Mouse (Mus musculus): ENCODE results near the gene Nos3. TPM values are rescaled to one million over a fixed set of nuclear protein-coding genes. Genes with fewer than 3 reads are reported as not detected.

The Nos3 gene
- polyA plus RNA-seq, 1 experiment = not detected

DNA sequence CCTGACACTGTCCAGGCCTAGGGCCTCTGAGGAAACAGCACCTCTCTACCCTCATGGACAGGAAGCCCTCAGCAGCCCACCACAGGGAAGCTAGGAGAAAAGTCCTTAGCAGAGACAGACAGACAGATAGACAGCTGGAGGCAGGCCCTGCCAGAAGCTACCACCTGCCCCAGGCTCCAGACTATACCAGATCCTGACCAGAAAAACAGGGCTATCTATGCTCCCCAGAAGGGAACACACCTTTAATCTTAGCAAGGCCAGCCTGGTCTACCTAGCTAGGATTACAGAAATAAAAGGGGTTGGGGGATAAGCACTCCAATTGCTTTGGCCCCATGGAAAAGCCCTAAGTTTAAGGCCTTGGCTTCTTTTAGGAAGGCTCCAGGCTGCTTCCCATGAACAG lies 21.2 kb upstream of the Nos3 start:
- no peaks in the 10 kb centered on the region for H3K4me1 ChIP-seq (ENCODE audit: control insufficient read depth, insufficient read depth, low read length)
- no peak overlapping the region for H3K27ac ChIP-seq (ENCODE audit: insufficient read depth, low read depth, low read length)
- TF ChIP-seq CTCF (IDR thresholded peaks at IDR 0.05; ENCODE audit: low read depth, low read length) (no peak), POLR2A (IDR thresholded peaks at IDR 0.05; ENCODE audit: borderline replicate concordance, low read depth, low read length) (no peak)
- H3K4me3 ChIP-seq (ENCODE audit: insufficient read depth, low read length) = no peak overlapping the region

DNA sequence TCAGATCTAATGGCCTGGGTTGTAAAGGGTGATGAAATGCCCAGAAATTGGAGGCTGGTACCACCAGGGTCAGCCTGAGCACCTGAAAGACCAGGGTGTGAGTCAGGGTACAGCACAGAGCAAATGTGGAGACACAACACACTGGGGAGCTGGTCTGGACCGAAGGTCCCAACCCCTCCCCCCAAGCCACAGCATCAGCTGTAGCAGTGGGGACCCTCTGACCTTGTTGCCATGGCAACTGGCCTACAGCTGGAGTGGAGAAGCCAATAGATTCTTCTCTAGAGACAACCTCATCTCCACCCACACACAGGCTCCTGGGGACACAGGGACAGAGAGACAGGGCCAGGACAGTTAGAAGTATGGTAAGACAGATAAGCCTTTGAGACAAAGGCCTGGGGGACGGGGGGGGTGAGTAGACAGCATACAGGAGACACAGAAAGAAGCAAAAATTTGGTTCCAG lies 20.6 kb upstream of the Nos3 start:
- no peak for TF ChIP-seq CTCF (IDR thresholded peaks at IDR 0.05; ENCODE audit: low read depth, low read length)
- no peak for TF ChIP-seq POLR2A (IDR thresholded peaks at IDR 0.05; ENCODE audit: borderline replicate concordance, low read depth, low read length)
- no peak overlapping the region for H3K27ac ChIP-seq (ENCODE audit: insufficient read depth, low read depth, low read length)
- H3K4me1 ChIP-seq (ENCODE audit: control insufficient read depth, insufficient read depth, low read length) = no peaks in the 10 kb centered on the region
- no peak overlapping the region for H3K4me3 ChIP-seq (ENCODE audit: insufficient read depth, low read length)

DNA sequence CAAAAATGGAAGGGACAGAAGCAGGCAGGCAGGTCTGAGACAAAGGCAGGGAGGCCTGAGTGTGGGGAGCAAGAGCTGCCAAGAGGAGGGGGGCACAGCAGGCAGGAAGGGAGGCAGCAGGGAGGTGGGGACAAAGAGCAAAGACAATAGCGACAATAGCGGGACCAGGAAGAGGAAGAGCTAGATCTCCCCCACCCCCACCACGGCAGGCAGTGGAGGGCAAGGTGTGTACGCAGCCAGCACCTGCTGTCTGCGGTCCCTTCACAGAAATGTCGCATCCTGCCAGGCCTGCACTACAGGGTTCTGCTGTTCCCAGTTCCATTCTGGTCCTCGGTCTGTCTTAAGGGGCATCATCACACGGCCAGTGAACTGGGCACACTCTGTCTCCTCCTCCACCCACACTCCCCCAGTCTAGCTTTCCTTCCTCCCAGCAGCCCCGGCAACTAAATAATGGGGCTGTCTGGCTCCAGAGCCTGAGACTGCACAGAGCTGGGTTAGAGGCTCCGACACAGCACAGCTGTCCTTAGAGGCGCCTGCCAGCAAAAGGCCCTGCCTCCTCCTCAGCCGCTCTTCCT lies 20.0 kb upstream of the Nos3 start:
- no peak overlapping the region for H3K27ac ChIP-seq (ENCODE audit: insufficient read depth, low read depth, low read length)
- TF ChIP-seq CTCF (IDR thresholded peaks at IDR 0.05; ENCODE audit: low read depth, low read length) = no peak
- TF ChIP-seq POLR2A (IDR thresholded peaks at IDR 0.05; ENCODE audit: borderline replicate concordance, low read depth, low read length) = no peak
- H3K4me1 ChIP-seq (ENCODE audit: control insufficient read depth, insufficient read depth, low read length) = no peaks in the 10 kb centered on the region
- no peak overlapping the region for H3K4me3 ChIP-seq (ENCODE audit: insufficient read depth, low read length)

DNA sequence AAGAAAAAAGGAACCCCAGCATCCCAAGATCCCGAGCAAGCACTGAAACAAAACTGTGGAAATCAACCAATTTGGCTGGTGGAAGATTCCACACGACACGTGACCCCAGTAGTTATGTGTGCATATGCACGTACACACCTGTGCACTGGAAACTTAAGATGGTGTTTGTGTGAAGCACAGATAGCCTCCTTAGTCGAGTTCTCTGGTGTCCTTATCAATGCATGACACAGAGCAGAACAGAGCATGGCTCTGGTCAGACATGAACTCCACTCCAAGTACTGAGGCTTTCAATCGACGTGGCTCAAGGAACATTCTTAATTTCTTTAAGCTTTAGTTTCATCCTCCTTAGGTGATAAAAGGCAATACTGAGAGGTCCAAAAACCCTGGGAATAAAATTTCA lies 18.3 kb upstream of the Nos3 start:
- Histone ChIP-seq H3K27ac (ENCODE audit: insufficient read depth, low read depth, low read length) (no peak overlapping the region), H3K4me1 (ENCODE audit: control insufficient read depth, insufficient read depth, low read length) (no peaks in the 10 kb centered on the region), H3K4me3 (ENCODE audit: insufficient read depth, low read length) (no peak overlapping the region)
- TF ChIP-seq POLR2A (IDR thresholded peaks at IDR 0.05; ENCODE audit: borderline replicate concordance, low read depth, low read length) = no peak

DNA sequence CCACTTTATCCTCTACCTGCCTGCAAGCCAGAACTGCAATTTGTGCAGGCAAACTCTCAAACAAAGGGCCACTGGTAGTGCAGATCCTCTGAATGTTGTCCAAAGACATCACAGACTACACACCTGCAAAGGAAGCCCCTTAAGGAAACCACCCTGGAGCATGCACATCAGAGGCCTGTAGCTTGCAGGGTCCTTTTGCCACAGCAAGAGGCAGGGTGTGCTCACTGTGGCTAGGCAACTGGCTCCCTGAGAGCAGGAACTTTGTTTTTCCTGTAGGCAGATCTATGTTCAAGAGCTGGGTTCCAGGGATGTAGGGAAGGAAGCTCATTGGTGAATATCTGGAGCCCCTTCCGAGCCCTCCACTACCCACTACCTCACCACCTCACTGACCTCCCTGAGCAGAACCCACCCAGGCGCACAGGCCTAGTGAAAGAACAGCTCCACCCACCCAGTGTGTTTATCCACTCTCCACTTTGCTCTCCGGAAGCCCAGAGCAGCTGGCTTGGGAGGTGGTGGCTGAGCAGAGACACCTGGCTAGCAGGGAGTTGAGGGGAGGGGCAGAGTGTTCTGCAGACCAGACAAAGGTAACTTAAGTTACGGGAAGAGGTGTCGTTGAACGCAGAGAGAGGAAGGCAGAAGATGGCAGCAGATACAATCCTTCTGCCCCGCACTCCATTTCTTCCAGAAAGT lies 17.3 kb upstream of the Nos3 start:
- Histone ChIP-seq H3K4me1 (ENCODE audit: control insufficient read depth, insufficient read depth, low read length) (no peaks in the 10 kb centered on the region), H3K27ac (ENCODE audit: insufficient read depth, low read depth, low read length) (no peak overlapping the region), H3K4me3 (ENCODE audit: insufficient read depth, low read length) (no peak overlapping the region)
- TF ChIP-seq POLR2A (IDR thresholded peaks at IDR 0.05; ENCODE audit: borderline replicate concordance, low read depth, low read length) (no peak), CTCF (IDR thresholded peaks at IDR 0.05; ENCODE audit: low read depth, low read length) (no peak)

DNA sequence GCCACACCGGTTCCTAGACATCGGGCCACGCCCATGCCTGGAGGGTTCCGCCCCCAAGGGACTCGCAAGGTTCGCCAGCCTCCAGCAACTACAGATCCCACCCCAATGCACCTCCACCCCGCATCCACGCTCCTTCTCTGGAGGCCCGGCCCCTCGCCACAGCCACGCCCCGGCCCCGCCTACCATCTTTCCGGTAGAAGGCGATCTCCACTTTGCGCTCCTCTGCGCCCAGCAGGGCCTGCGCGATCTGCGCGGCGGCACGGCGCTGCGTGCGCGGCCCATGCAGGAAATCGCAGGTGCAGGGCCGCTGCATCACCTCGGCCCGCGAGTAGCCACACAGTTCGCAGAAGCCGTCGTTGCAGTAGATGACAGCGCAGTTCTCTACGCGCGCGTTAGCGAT lies 16.5 kb upstream of the Nos3 start:
- TF ChIP-seq CTCF (IDR thresholded peaks at IDR 0.05; ENCODE audit: low read depth, low read length) = no peak
- no peak for TF ChIP-seq POLR2A (IDR thresholded peaks at IDR 0.05; ENCODE audit: borderline replicate concordance, low read depth, low read length)
- Histone ChIP-seq H3K4me1 (ENCODE audit: control insufficient read depth, insufficient read depth, low read length) (no peaks in the 10 kb centered on the region), H3K27ac (ENCODE audit: insufficient read depth, low read depth, low read length) (no peak overlapping the region), H3K4me3 (ENCODE audit: insufficient read depth, low read length) (peak overlapping the region; percentile 67)

DNA sequence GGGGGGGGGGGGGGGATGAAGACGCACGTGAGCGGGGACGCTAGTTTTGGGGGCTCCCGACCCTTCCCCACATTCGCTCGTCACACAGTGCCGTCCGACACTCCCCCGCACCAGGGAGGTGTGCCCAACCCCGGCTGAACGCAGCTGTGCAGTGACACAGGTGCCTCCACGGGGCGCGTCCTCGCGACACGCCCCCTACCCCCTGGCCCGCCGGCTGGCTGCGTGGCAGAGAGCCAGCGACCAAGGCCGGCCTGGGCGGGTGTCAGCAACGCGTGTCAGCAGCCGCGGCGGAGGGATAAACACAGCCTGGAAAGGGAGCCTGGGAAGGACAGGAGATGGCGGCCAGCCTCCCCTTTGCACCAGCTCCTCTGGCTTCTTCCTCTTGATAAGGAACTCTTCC lies 16.1 kb upstream of the Nos3 start:
- Histone ChIP-seq H3K27ac (ENCODE audit: insufficient read depth, low read depth, low read length) (no peak overlapping the region), H3K4me3 (ENCODE audit: insufficient read depth, low read length) (peak overlapping the region; percentile 67), H3K4me1 (ENCODE audit: control insufficient read depth, insufficient read depth, low read length) (no peaks in the 10 kb centered on the region)
- TF ChIP-seq CTCF (IDR thresholded peaks at IDR 0.05; ENCODE audit: low read depth, low read length) = no peak
- TF ChIP-seq POLR2A (IDR thresholded peaks at IDR 0.05; ENCODE audit: borderline replicate concordance, low read depth, low read length) = no peak

DNA sequence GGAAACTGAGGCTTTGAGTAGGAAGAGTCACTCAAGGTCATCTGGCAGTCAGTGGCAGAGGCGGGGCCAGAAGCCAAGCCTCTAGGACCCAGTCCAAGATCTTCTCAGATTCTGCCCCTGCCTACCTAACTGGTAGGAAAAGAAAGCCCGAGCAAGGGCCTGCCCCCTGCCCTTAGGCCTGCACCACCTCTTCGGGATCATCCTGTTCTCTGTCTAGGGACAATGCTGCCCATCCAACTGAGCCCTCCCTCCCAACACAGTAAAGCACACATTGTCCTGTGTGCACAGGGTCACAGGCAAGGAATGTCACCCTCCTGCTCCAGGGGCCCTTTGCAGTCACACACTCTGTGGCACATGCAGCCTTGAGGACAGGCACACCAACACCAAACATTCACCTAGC lies 14.5 kb upstream of the Nos3 start:
- H3K4me3 ChIP-seq (ENCODE audit: insufficient read depth, low read length) = no peak overlapping the region
- no peak overlapping the region for H3K27ac ChIP-seq (ENCODE audit: insufficient read depth, low read depth, low read length)
- TF ChIP-seq CTCF (IDR thresholded peaks at IDR 0.05; ENCODE audit: low read depth, low read length) = no peak
- TF ChIP-seq POLR2A (IDR thresholded peaks at IDR 0.05; ENCODE audit: borderline replicate concordance, low read depth, low read length) = no peak
- no peaks in the 10 kb centered on the region for H3K4me1 ChIP-seq (ENCODE audit: control insufficient read depth, insufficient read depth, low read length)

DNA sequence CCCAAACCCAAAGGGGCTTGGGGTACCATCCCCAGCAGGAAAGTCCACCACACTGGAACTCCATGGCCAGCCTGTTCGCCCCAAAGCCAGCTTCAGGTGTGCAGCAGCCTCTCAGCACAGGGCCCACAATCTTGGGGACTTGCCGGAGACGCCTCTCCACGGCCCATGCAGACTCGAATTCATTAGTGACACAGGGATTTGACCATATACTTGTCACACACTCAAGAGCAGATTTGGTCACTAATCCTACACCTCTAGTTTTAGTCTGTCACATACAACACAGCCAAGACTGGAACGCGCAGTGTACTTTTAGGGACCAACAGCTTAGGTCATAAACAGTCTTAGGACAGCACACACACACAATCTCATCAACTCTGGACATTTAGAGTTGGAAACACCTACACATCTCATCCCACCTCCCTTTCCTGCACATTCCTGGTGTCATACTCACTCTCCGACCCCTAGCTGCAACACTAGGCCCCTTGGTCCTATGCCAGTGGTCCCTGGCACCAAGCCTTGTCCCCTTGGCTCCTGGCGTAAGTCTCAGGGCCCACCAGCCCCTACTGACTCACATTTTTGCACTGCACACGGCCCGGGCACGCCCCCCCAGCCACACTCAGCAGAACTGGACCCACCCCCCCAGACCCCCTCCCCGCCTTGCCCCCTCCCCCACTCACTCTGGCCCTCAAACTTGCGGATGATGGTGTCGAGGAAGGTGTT lies 13.9 kb upstream of the Nos3 start:
- Histone ChIP-seq H3K4me3 (ENCODE audit: insufficient read depth, low read length) (no peak overlapping the region), H3K4me1 (ENCODE audit: control insufficient read depth, insufficient read depth, low read length) (no peaks in the 10 kb centered on the region), H3K27ac (ENCODE audit: insufficient read depth, low read depth, low read length) (no peak overlapping the region)
- no peak for TF ChIP-seq POLR2A (IDR thresholded peaks at IDR 0.05; ENCODE audit: borderline replicate concordance, low read depth, low read length)
- no peak for TF ChIP-seq CTCF (IDR thresholded peaks at IDR 0.05; ENCODE audit: low read depth, low read length)

DNA sequence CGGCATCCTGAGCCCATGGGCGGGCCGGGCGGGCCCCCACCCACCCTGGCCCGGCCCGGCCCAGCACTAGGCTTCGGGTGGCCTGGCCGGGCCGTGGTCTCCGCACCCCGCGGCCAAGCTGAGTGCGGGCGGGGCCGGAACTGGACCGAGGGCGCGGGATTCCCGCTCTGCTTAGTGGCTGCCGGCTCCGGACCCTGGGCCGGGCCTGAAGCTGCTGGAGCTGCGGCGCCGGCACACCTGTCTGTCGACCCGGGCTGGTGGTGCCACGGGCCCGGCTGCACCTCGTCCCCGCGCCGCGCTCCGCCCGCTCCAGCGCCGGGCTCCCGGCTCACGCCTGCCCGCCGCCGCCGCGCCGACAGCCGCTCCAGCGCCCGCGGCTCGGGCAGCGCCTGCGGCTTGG lies 13.3 kb upstream of the Nos3 start, which contains the start of gene Kcnh2:
Gene Kcnh2 (minus strand): TSS at position 327 of the 400 bp plus-strand sequence.
- Histone ChIP-seq H3K4me3 (ENCODE audit: insufficient read depth, low read length) (peak within 1 kb of the TSS; percentile 49), H3K27ac (ENCODE audit: insufficient read depth, low read depth, low read length) (no peak within 1 kb of the TSS), H3K4me1 (ENCODE audit: control insufficient read depth, insufficient read depth, low read length) (no peaks in the 10 kb centered on the region)
- no peak for TF ChIP-seq POLR2A (IDR thresholded peaks at IDR 0.05; ENCODE audit: borderline replicate concordance, low read depth, low read length)
- no peak for TF ChIP-seq CTCF (IDR thresholded peaks at IDR 0.05; ENCODE audit: low read depth, low read length)
